Mouse (Mus musculus) gastrocnemius, postnatal 14 days (tissue): ENCODE results near the gene Acap1. TPM values are rescaled to one million over a fixed set of nuclear protein-coding genes. Genes with fewer than 3 reads are reported as not detected.
"Not testable (repeated sequence)": the region's sequence is repeated elsewhere in the genome, so short reads cannot be mapped to it uniquely, and the experiment has no call there.

Source experiments
- DNase-seq: peaks from one replicate; pipeline ENCODE4 v3.0.0; 2021; ENCODE audit warnings: mixed read lengths
- intact Hi-C: fragments of 180-260 bp; cut with DNase I; formaldehyde crosslinking; loops from one replicate; pipeline ENCODE4 v1.15.1; 2025; ENCODE audit warnings: low total_unique reads
- total RNA-seq, 2 experiments: library from RNA; stranded (reverse); gene quantifications; 2 replicates each; pipeline ENCODE4 v1.2.3; 2021

Gene Acap1
- total RNA-seq, 2 experiments from 2014 or later: 0.33 to 0.55 TPM

GRCm38 (mm10) chr11:69927501-69927900 is 32.2 kb upstream of the Acap1 start:
- DNase-seq: no peak
- intact Hi-C loops: no loop called here

- no peak for DNase-seq
- intact Hi-C loops: no loop called here
Observed at GRCm38 (mm10) chr11:69922796-69923195, 27.5 kb upstream of the Acap1 start.

- intact Hi-C loops: no loop called here
- no peak for DNase-seq
Observed at GRCm38 (mm10) chr11:69922012-69922756, 26.8 kb upstream of the Acap1 start.

- intact Hi-C loops: no loop called here
- peak; percentile 100 for DNase-seq
Observed at GRCm38 (mm10) chr11:69921114-69922011, 26.0 kb upstream of the Acap1 start, which contains the start of gene Eif5a. Gene Eif5a (minus strand): TSS chr11:69921958.

GRCm38 (mm10) chr11:69920266-69921031 is 25.1 kb upstream of the Acap1 start:
- peak; percentile 69 for DNase-seq
- intact Hi-C loops: no loop called here

GRCm38 (mm10) chr11:69919661-69920265 is 24.4 kb upstream of the Acap1 start:
- intact Hi-C loops: no loop called here
- DNase-seq: peak; percentile 86

- no peak for DNase-seq
- intact Hi-C loops: no loop called here
Observed at GRCm38 (mm10) chr11:69919053-69919452, 23.7 kb upstream of the Acap1 start.

- intact Hi-C loops: no loop called here
- DNase-seq: no peak
Observed at GRCm38 (mm10) chr11:69918118-69918517, 22.8 kb upstream of the Acap1 start.

- no peak for DNase-seq
- intact Hi-C loops: no loop called here
Observed at GRCm38 (mm10) chr11:69917379-69917948, 22.1 kb upstream of the Acap1 start.

GRCm38 (mm10) chr11:69916652-69917378 is 21.5 kb upstream of the Acap1 start:
- DNase-seq, intact Hi-C loops: not testable (repeated sequence)

GRCm38 (mm10) chr11:69915667-69916627 is 20.6 kb upstream of the Acap1 start:
- no peak for DNase-seq
- intact Hi-C loops: no loop called here

- intact Hi-C loops: no loop called here
- DNase-seq: no peak
Observed at GRCm38 (mm10) chr11:69914917-69915430, 19.6 kb upstream of the Acap1 start.

- no peak for DNase-seq
- intact Hi-C loops: no loop called here
Observed at GRCm38 (mm10) chr11:69914372-69914764, 19.0 kb upstream of the Acap1 start.

GRCm38 (mm10) chr11:69913554-69914371 is 18.4 kb upstream of the Acap1 start, which contains the start of gene Gps2:
Gene Gps2 (plus strand): TSS chr11:69913888.
- intact Hi-C loops: no loop called here
- DNase-seq: peak; percentile 93

GRCm38 (mm10) chr11:69912716-69913530 is 17.6 kb upstream of the Acap1 start:
- DNase-seq: no peak
- intact Hi-C loops: no loop called here
